12 mouse cellular contexts compared by ENCODE assay signal in the genomic region with DNA sequence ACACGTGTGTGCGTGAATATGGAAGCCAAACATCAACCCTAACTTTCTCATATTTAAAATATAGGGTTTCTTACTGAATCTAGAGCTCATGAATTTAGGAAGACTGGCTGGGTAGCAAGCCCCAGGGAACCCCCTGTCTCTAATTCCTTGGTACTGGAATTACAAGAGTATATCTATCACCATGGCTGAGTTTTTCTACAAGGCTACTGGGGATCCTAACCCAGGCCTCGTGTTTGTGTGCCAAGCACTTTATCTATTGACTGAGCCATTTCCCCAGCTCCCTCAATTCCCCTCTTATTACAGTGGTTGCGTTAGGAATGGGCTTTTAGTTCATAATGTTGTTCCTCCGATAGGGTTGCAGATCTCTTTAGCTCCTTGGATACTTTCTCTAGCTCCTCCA.
"Had no signal": no experiment of that assay in that cellular context is flagged by ENCODE, and none has a peak within 500 bp of the region (broad histone marks: within the 10 kb centered on the region; RNA-seq: fewer than 3 reads in every experiment).

No protein-coding gene starts in this region.

- DNase-seq: left cerebral cortex, postnatal 4 days; liver; liver, embryonic 13.5 days; liver, postnatal 0 days; lung, adult 18-20 months; lung, adult 2 months; lung, embryonic 14.5 days; lung, postnatal 10 days; lung, postnatal 14 days; lung, postnatal 36 days; lung, postnatal 4 days; midbrain, embryonic 14.5 days had no signal
